ENCODE assay signal across 26 mouse cellular contexts in the genomic region with DNA sequence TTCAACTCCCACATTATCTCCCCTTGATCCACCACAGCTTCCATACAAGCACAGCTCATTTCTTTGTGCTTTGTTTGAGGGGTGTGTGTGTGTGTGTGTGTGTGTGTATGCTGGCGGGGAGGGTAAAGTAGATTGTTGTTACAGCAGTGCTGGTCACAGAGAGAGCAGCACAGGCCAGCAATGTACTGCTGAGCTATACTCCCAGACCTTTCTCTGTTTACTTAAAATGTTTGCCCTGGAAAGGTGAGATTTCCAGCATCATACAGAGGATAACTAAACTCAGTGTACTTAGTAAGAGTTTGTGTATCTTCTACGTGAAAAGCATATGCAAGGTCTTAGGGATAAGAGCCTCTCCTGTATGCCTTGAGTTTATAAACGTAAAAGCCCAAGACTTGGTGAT.
DNase-seq lines count a peak whose midpoint lies in the region; ATAC-seq and TF ChIP-seq lines count a peak whose summit lies in the region.
"Had no signal": no experiment of that assay in that cellular context is flagged by ENCODE, and none has a peak within 500 bp of the region (broad histone marks: within the 10 kb centered on the region; RNA-seq: fewer than 3 reads in every experiment).

No protein-coding gene starts in this region.

- H3K79me2 ChIP-seq in liver, adult 2 months (ENCODE audit: control insufficient read depth, insufficient read depth, low read length) = no peaks in the 10 kb centered on the region

- no peaks in the 10 kb centered on the region for H3K9me3 ChIP-seq in heart, embryonic 10.5 days
- H3K9me3 ChIP-seq in liver, embryonic 12.5 days (replicated peaks) = no peaks in the 10 kb centered on the region
- no peaks in the 10 kb centered on the region for H3K9me3 ChIP-seq in liver, embryonic 16.5 days (replicated peaks; ENCODE audit: control insufficient read depth, low read length)
- H3K9me3 ChIP-seq in stomach, postnatal 0 days (ENCODE audit: control insufficient read depth, low read length) = no peaks in the 10 kb centered on the region
- H3K9me3 ChIP-seq: embryonic facial prominence, embryonic 10.5 days; forebrain, embryonic 10.5 days; G1E; heart, embryonic 15.5 days had no signal

- TF ChIP-seq EP300 in stomach, postnatal 0 days (optimal IDR thresholded peaks at IDR 0.05) = no peak

- no peak for TF ChIP-seq POLR2A in liver, adult 2 months (IDR thresholded peaks at IDR 0.05; ENCODE audit: extremely low read depth, insufficient read depth, low read length)

- peaks cover 26% of the 10 kb centered on the region for H3K4me1 ChIP-seq in heart, embryonic 10.5 days
- H3K4me1 ChIP-seq in liver, adult 2 months (ENCODE audit: control insufficient read depth, insufficient read depth, low read length) = peaks cover 5% of the 10 kb centered on the region
- H3K4me1 ChIP-seq in liver, embryonic 12.5 days = peaks cover 37% of the 10 kb centered on the region
- H3K4me1 ChIP-seq in liver, embryonic 16.5 days (ENCODE audit: control insufficient read depth, low read depth, low read length) = peaks cover 11% of the 10 kb centered on the region
- H3K4me1 ChIP-seq in stomach, postnatal 0 days (replicated peaks; ENCODE audit: control insufficient read depth, insufficient read depth) = no peaks in the 10 kb centered on the region

- no peak overlapping the region for H3K27ac ChIP-seq in heart, embryonic 10.5 days
- peak overlapping the region; percentile 59 for H3K27ac ChIP-seq in liver, adult 2 months (replicated peaks; ENCODE audit: insufficient read depth, low read depth, low read length)
- no peak overlapping the region for H3K27ac ChIP-seq in liver, embryonic 12.5 days
- peak overlapping the region; percentile 59; the same call in 1 of the 2 replicates for H3K27ac ChIP-seq in liver, embryonic 16.5 days (ENCODE audit: low read length)
- H3K27ac ChIP-seq in stomach, postnatal 0 days (replicated peaks) = no peak overlapping the region
- H3K27ac ChIP-seq: forebrain, embryonic 10.5 days; gastrocnemius, adult 2 months; heart, embryonic 15.5 days; hindbrain, embryonic 14.5 days had no signal

- peak; percentile 76 for DNase-seq in heart, embryonic 10.5 days (ENCODE audit: low spot score)
- no peak for DNase-seq in heart, adult 9 months (ENCODE audit: low spot score in 2 of 2)
- peak; percentile 63 for DNase-seq in liver, adult 2 months (ENCODE audit: extremely low read depth, low read depth, low spot score)
- no peak for DNase-seq in stomach, postnatal 0 days (ENCODE audit: low spot score)
- no peak for DNase-seq in cerebellum, postnatal 14 days
- DNase-seq in adrenal gland, postnatal 10 days = no peak
- DNase-seq: adrenal gland, postnatal 14 days; B cell, adult 2 months; cerebellum, adult 11-12 months; cerebellum, adult 9-10 months; cerebellum, postnatal 36 days; gastrocnemius, adult 2 months; gastrocnemius, postnatal 25 days; heart, adult 11 months; heart, postnatal 14 days had no signal

- no peak overlapping the region for H3K4me3 ChIP-seq in heart, embryonic 10.5 days
- no peak overlapping the region; the same call in none of the 2 replicates for H3K4me3 ChIP-seq in liver, adult 2 months (ENCODE audit: insufficient read depth, low read depth, low read length)
- no peak overlapping the region for H3K4me3 ChIP-seq in liver, embryonic 12.5 days
- no peak overlapping the region for H3K4me3 ChIP-seq in liver, embryonic 16.5 days (ENCODE audit: low read depth, low read length)
- H3K4me3 ChIP-seq in stomach, postnatal 0 days (ENCODE audit: low read depth, low read length) = no peak overlapping the region
- H3K4me3 ChIP-seq: embryonic facial prominence, embryonic 10.5 days; erythroblast, embryonic 14.5 days; forebrain, embryonic 10.5 days; gastrocnemius, adult 2 months; heart, embryonic 15.5 days had no signal

- no peak for TF ChIP-seq CTCF in liver, adult 2 months (IDR thresholded peaks at IDR 0.05; ENCODE audit: low read depth, low read length)
- no peak for TF ChIP-seq CTCF in stomach, postnatal 0 days (IDR thresholded peaks at IDR 0.05; ENCODE audit: low read depth)

- H3K9ac ChIP-seq in liver, adult 2 months (ENCODE audit: low read depth, low read length) = no peak overlapping the region
- H3K9ac ChIP-seq in liver, embryonic 12.5 days = no peak overlapping the region
- H3K9ac ChIP-seq in liver, embryonic 16.5 days (ENCODE audit: low read depth, low read length) = no peak overlapping the region
- no peak overlapping the region for H3K9ac ChIP-seq in stomach, postnatal 0 days (ENCODE audit: low read length)
- H3K9ac ChIP-seq: heart, embryonic 15.5 days; hindbrain, embryonic 14.5 days had no signal

- 48% methylated on average over 3 of the region's 3 CpGs for WGBS in heart, embryonic 10.5 days
- WGBS in liver, adult 2 months = 38% methylated on average over 3 of the region's 3 CpGs
- 40% methylated on average over 3 of the region's 3 CpGs for WGBS in liver, embryonic 12.5 days (ENCODE audit: insufficient replicate concordance)
- 43% methylated on average over 3 of the region's 3 CpGs for WGBS in liver, embryonic 16.5 days (ENCODE audit: insufficient replicate concordance)
- WGBS in stomach, postnatal 0 days = 57% methylated on average over 3 of the region's 3 CpGs

- H3K27me3 ChIP-seq in heart, embryonic 10.5 days (ENCODE audit: insufficient read depth, poor library complexity, severe bottlenecking) = no peaks in the 10 kb centered on the region
- H3K27me3 ChIP-seq in liver, adult 2 months (ENCODE audit: control insufficient read depth, insufficient read depth, low read length) = no peaks in the 10 kb centered on the region
- H3K27me3 ChIP-seq in liver, embryonic 12.5 days (replicated peaks) = peaks cover 5% of the 10 kb centered on the region; the same call in 1 of the 2 replicates
- no peaks in the 10 kb centered on the region for H3K27me3 ChIP-seq in liver, embryonic 16.5 days (ENCODE audit: control insufficient read depth, insufficient read depth, low read depth, low read length)
- no peaks in the 10 kb centered on the region for H3K27me3 ChIP-seq in stomach, postnatal 0 days (ENCODE audit: control insufficient read depth, insufficient read depth, low read length)
- H3K27me3 ChIP-seq: heart, embryonic 15.5 days had no signal

- ATAC-seq in liver, embryonic 12.5 days = no peak; the same call in 1 of the 2 replicates
- ATAC-seq in liver, embryonic 16.5 days (ENCODE audit: low read depth) = peak; percentile 74
- ATAC-seq in stomach, postnatal 0 days (ENCODE audit: low FRiP score, low TSS enrichment) = peak; percentile 47; the same call in 1 of the 2 replicates
- ATAC-seq: CD4-positive, CD25-positive, alpha-beta regulatory T cell, adult 4 months; forebrain, embryonic 14.5 days had no signal

- H3K36me3 ChIP-seq in heart, embryonic 10.5 days = no peaks in the 10 kb centered on the region
- H3K36me3 ChIP-seq in liver, adult 2 months (ENCODE audit: control insufficient read depth, insufficient read depth, low read length) = no peaks in the 10 kb centered on the region
- H3K36me3 ChIP-seq in liver, embryonic 12.5 days = no peaks in the 10 kb centered on the region
- H3K36me3 ChIP-seq in liver, embryonic 16.5 days (ENCODE audit: control insufficient read depth, insufficient read depth) = no peaks in the 10 kb centered on the region
- no peaks in the 10 kb centered on the region for H3K36me3 ChIP-seq in stomach, postnatal 0 days (ENCODE audit: control insufficient read depth, insufficient read depth, low read length)
- H3K36me3 ChIP-seq: embryonic facial prominence, embryonic 10.5 days; forebrain, embryonic 10.5 days; G1E; heart, embryonic 15.5 days had no signal

- H3K4me2 ChIP-seq in liver, embryonic 12.5 days = no peak overlapping the region
- H3K4me2 ChIP-seq in liver, embryonic 16.5 days (ENCODE audit: low read depth, low read length) = no peak overlapping the region
- H3K4me2 ChIP-seq in stomach, postnatal 0 days (replicated peaks; ENCODE audit: low read depth) = no peak overlapping the region
- H3K4me2 ChIP-seq: heart, embryonic 11.5 days; heart, embryonic 15.5 days; hindbrain, embryonic 14.5 days had no signal

Comparison
In these comparisons a context has a peak if more than half of its experiments do, and no peak if none do; other contexts are left out.
1. DNase-seq: peak in heart, embryonic 10.5 days (single experiment) and liver, adult 2 months (single experiment); none in heart, adult 9 months (0 of 2), stomach, postnatal 0 days (single experiment), cerebellum, postnatal 14 days (0 of 2) and adrenal gland, postnatal 10 days (single experiment).
2. H3K27ac ChIP-seq: peak in liver, adult 2 months (single experiment) and liver, embryonic 16.5 days (single experiment); none in heart, embryonic 10.5 days (single experiment), liver, embryonic 12.5 days (single experiment) and stomach, postnatal 0 days (single experiment).